Mouse (Mus musculus): ENCODE measurements around the gene Grm4.

The Grm4 gene

GRCm38 (mm10) chr17:27521303-27521702 lies at the start of gene Grm4:
Grm4 (minus strand) TSS chr17:27521403.
- no peak for DNase-seq (ENCODE audit: low read depth, low spot score)

DNA sequence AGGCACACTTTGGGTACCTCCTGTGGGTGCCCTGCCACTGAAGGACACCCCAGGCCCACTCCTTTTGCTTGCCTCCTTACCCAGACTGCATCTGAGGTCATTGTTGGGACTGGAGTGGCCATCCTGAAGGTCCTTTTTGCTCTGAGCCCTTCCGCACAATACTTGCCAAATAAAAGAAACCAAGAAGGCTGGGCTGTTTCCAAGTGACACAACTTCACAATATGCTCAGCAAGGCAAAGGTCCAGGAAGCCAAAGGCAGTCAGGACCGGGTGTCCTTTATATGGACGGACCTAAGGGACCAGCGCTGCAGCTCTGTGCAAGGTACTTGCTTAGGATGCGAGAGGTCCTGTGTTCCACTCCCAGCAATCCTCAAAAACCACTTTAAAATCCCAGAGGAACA lies 47.0 kb upstream of the Grm4 start:
- DNase-seq (ENCODE audit: low read depth, low spot score), result no peak

- no peak for DNase-seq (ENCODE audit: low read depth, low spot score)
Measured at GRCm38 (mm10) chr17:27565942-27566267, 44.7 kb upstream of the Grm4 start.

DNA sequence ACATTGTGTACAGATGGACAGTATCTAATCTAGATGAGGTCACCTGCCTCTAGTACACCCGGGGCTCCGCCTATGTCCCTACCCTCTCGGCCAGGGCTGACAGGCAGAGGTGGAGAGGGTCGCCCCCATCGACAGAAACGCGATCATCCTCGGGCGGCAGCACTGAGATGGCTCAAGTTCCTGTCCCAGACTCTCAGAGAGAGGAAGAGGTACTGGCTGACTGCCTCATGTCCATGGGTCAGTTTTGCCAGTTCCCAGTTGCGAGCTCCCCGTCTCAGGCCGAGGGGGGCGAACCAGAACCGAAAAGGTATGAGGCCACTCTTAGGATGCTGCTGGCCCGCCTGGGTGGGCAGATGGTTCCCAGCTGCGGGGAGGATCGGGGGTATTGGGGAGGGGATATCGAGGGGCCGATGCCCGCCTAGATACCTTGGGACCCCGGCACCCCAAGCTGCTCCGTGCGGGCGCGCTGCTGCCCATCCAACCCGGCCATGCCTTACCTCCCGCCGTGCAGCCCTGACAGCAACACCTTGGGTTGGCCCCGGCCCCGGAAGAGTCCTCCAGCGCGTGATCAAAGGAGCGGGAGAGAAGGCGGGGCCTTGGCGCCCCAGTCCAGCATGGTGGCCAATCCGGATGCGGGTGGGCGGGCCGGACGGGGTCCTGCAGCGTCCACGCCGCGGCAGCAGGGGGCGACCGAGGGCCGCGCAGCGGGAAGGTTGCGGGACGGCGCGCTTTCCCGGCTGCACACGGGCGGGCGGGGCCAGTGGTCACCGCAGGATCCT lies 44.1 kb upstream of the Grm4 start, which contains the start of gene AI413582:
Gene AI413582, minus strand, starts transcription at position 594 of the 779 bp plus-strand sequence.
- DNase-seq (ENCODE audit: low read depth, low spot score), result peak; percentile 86

- no peak for DNase-seq (ENCODE audit: low read depth, low spot score)
Measured at GRCm38 (mm10) chr17:27564391-27565162, 43.4 kb upstream of the Grm4 start.

DNA sequence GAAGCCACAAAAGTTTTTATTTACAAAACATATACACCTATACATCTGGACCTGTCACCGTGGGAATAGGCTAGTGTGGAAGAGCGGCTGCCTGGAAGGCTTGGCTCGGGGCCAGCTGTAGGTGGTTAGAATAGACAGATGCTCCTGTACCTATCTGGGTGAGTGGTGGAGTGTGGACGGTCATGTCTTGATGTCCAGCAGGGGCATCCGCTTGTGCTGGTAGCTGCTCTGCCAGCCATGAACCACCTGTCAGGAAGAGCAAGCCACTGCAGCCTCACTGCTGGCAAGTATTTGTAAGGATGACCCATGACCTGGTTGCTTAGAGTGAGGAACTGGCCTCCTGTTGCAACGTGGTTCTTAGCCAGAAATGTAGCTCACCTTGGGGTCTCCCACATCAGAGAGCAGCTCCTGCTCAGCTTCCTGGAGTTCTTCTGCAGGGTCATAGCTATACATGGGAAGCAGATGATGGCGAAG lies 42.6 kb upstream of the Grm4 start:
- DNase-seq (ENCODE audit: low read depth, low spot score), result no peak

GRCm38 (mm10) chr17:27561809-27562526 lies 40.8 kb upstream of the Grm4 start:
- DNase-seq (ENCODE audit: low read depth, low spot score), result no peak

- DNase-seq (ENCODE audit: low read depth, low spot score), result no peak
Measured at GRCm38 (mm10) chr17:27560926-27561480, 39.8 kb upstream of the Grm4 start.

DNA sequence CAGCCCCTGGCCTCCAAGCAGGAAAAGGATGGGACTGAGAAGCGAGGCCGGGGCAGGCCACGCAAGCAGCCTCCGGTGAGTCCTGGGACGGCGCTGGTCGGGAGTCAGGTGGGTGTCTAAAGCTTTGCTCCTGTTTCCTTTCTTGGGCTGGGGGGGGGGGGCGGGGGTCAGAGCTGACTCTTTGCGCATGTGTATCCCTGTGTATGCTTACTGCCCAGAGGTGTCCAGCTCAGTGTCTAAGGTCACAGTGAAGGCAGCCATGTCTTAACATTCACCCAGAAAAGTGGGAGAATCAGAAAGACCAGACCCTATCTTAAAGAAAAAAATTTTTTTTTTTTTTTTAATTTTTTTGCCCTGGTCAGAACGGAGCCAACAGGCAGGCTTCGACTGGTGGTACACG lies 38.4 kb upstream of the Grm4 start:
- DNase-seq (ENCODE audit: low read depth, low spot score), result no peak

DNA sequence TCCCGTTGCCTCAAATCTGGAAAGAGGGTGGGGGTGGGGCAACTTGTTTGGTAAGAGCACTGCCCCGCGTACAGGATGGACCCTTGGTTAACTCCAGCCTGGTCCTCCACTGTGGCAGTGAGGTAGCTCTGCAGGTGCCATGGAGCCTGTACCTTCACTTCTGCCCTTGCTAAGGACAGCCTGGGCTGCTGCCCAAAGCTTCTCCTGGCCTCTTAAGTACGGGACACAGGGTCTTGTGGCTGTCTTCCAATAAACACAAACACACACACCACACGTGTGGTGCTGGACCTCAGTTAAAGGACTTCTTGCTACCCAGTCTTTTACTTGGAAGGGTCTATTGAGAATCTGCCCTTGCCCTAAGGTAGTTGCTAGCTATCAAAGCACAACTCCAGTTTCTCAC lies 37.6 kb upstream of the Grm4 start:
- no peak for DNase-seq (ENCODE audit: low read depth, low spot score)

DNA sequence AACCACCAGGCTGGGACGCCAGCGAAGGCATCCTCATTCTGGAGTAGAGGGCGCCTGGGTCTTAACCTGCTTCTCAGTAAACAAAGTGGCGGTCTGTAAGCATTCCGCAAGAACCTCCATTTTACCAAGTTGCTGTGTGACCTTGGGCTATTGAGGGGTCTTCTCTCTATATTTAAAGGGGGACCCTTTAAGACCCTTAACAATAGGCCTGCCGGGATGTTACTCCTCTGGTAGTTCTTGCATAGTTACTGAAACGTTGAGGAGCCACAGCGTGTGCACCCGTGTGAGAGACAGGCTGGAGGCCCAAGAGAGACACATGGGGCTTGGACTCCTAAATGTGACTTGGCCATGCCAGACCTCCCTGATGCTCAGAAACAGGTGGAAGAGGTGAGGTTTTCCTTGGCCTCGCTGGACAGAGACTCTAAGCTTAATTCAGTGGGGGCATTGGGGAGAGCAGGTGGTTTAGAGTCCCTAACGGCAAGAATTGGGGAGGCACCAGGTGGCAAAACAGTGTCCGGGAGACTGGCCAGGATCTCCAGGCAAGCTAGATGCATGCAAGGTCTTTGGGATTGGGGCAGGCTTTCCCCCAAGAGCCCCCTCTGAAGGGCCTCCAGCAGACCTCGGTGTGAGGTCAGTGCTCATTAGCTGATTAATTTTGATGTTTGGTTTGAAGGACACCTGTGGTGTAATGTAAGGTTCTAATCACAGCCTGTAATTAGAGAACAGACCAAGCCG lies 36.9 kb upstream of the Grm4 start:
- no peak for DNase-seq (ENCODE audit: low read depth, low spot score)

GRCm38 (mm10) chr17:27557181-27557926 lies 36.2 kb upstream of the Grm4 start:
- no peak for DNase-seq (ENCODE audit: low read depth, low spot score)

GRCm38 (mm10) chr17:27556315-27557011 lies 35.3 kb upstream of the Grm4 start, which contains the start of gene Hmga1:
Hmga1 (plus strand) TSS chr17:27556497.
- DNase-seq (ENCODE audit: low read depth, low spot score), result peak; percentile 94

DNA sequence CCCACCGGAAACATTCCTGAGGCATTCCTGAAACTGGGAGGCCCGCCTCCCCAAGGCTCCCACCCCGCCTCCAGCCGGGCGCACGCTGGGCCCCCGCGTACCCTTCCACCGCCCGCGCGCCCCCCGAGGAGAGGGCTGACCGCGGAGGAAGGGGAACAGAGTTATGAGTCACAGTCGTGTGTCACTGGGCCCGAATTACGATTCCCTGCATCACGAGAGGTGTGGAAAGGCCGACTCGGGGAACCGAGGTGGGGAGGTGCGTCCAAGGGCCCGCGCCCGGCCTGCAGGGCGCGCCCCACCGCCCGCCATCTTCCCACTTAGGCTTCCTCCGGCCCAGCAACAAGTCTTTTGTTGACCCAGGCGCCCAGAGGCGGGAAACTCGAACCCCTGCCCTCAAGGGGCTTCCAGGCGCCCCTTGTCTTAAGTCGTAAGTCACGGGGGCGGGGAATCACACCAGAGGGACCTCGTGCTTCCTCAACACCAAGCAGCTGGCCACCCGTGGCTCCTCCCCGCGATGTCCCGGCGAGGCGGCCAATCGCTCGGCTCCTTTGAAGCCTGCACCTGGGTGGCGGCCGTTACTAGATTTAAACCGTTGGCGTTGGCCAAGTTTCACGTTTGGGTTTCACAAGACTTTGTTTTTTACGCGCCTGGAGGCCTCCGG lies 34.4 kb upstream of the Grm4 start:
- DNase-seq (ENCODE audit: low read depth, low spot score), result no peak

DNA sequence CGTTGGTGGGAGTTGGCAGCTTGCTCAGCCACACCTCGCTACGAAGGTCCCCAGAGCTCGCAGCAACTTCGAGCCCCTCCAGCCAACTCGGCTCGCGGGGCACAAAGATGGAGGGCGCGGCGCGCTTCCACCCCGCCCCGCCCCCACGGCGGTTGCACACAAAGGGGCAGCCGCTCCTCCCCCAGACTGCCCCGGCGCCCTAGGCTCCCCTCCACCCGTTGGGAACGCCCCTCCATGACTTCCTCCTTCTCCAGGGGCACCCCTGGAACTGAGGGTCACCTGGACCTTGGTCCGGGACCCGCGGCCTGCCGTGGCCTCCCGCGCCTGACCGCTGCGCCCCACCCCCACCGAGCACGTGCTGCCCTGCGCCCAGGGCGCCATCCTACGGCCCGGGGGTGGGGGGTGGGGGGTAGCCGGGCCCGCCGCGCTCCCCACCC lies 33.9 kb upstream of the Grm4 start:
- DNase-seq (ENCODE audit: low read depth, low spot score), result no peak

DNA sequence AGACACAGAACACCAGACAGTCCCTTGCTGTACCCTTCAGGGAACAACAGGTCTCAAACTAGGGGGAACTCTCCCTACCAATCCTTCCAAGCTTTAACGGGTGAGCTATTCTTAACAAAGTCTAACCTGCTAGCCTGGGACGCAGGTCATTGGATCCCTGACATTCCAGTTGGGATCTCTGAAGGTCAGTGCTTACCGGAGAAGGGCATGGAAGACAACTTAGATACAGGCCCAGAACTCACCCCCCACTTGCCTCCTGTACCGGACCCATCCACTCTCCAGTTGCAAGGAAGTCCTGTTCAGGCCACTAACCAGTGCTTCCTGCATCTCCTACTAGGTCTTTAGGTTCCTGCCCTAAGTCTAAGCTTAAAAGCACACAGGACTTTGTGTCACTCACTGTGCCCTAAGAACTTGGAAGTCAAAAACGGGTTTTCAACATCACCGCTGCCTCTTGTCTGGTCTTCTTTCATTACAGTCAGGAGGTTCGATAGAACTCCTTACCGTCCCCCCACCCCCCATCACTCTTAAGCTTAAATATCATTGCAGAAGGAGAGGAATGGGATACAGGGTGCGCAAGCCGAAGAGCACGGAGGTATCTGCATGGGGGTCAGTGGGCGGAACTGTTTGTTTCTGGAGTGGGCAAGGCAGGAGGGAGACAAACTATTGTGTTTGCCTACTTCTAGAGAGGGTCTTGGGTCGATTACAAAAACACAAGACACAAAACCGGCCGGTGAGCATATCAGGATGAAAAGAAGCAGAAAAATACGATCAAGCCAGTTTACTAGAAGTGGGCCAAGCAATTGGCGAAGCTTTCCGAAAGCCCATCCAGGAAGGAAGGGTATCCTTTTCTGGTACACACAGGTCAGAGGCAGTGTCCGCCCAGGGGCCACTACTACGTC lies 33.1 kb upstream of the Grm4 start:
- DNase-seq (ENCODE audit: low read depth, low spot score), result no peak

- DNase-seq (ENCODE audit: low read depth, low spot score), result no peak
Measured at GRCm38 (mm10) chr17:27552215-27553201, 31.3 kb upstream of the Grm4 start.
